Mouse (Mus musculus) myocyte (in vitro differentiated cells): ENCODE measurements around the gene Thap2.

Experiments used
- CEBPB ChIP-seq: IDR thresholded peaks from 2 replicates; pipeline ENCODE4 v1.6.1; 2011; ENCODE audit warnings: mild to moderate bottlenecking, moderate library complexity; ENCODE audit not compliant: poor library complexity, insufficient read depth, severe bottlenecking
- E2F4 ChIP-seq: IDR thresholded peaks from one replicate; pipeline ENCODE4 v1.6.1; 2011; ENCODE audit warnings: mild to moderate bottlenecking, control low read depth, moderate library complexity; ENCODE audit not compliant: insufficient read depth
- MAX ChIP-seq: IDR thresholded peaks from one replicate; pipeline ENCODE4 v1.6.1; 2011; ENCODE audit warnings: low read depth, mild to moderate bottlenecking, control low read depth
- MYOD1 ChIP-seq, 3 experiments: IDR thresholded peaks; one replicate each; pipeline ENCODE4 v1.6.1; 2011; ENCODE audit warnings: control low read depth in 2 of 3, low read depth in 2 of 3, mild to moderate bottlenecking in 2 of 3, moderate library complexity in 1 of 3; ENCODE audit not compliant: insufficient read length in 2 of 3, control insufficient read depth in 1 of 3
- MYOG ChIP-seq, 3 experiments: IDR thresholded peaks; one replicate each; pipeline ENCODE4 v1.6.1; 2011; ENCODE audit warnings: control low read depth in 2 of 3, low read depth in 2 of 3, mild to moderate bottlenecking in 2 of 3; ENCODE audit not compliant: insufficient read length in 2 of 3, control insufficient read depth in 1 of 3, insufficient read depth in 1 of 3
- POLR2A ChIP-seq: IDR thresholded peaks from one replicate; pipeline ENCODE4 v1.6.1; 2011; ENCODE audit warnings: low read depth, mild to moderate bottlenecking, control low read depth, moderate library complexity; ENCODE audit not compliant: insufficient read length
- POLR2AphosphoS2 ChIP-seq: IDR thresholded peaks from one replicate; pipeline ENCODE4 v1.6.1; 2011; ENCODE audit warnings: low read depth, control low read depth; ENCODE audit not compliant: insufficient read length
- REST ChIP-seq: IDR thresholded peaks from one replicate; pipeline ENCODE4 v1.6.1; 2011; ENCODE audit warnings: mild to moderate bottlenecking, control low read depth, moderate library complexity; ENCODE audit not compliant: insufficient read depth, insufficient read length
- SRF ChIP-seq: IDR thresholded peaks from one replicate; pipeline ENCODE4 v1.6.1; 2011; ENCODE audit warnings: low read depth; ENCODE audit not compliant: control insufficient read depth, insufficient read length
- TCF12 ChIP-seq: IDR thresholded peaks from one replicate; pipeline ENCODE4 v1.6.1; 2011; ENCODE audit warnings: mild to moderate bottlenecking, control low read depth; ENCODE audit not compliant: poor library complexity, insufficient read depth, severe bottlenecking
- USF1 ChIP-seq: IDR thresholded peaks from one replicate; pipeline ENCODE4 v1.6.1; 2011; ENCODE audit warnings: low read depth, mild to moderate bottlenecking, control low read depth, moderate library complexity

DNA sequence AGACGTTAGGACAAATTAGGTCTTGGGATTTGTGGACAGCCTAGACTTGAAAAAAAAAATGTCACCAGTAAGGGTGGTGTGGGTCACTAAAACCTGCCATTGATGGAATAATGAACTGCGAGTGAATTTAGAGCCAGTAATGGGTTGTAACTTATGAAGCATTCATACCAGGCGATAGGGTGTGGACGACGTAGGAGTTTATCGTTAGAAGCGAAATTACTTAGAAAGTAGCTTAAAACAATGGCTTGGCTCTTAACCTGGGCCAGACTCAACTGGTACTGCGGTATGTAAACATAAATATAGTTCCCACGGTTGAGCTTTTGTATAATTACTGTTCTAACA lies 21.6 kb downstream of the Thap2 start:
- no peak for TF ChIP-seq POLR2A
- no peak for TF ChIP-seq E2F4
- TF ChIP-seq MYOG (IDR thresholded peaks at IDR 0.05; ENCODE audit: control insufficient read depth in 1 of 3, insufficient read depth in 1 of 3, insufficient read length in 2 of 3, low read depth in 2 of 3): no peak
- no peak for TF ChIP-seq POLR2AphosphoS2
- no peak for TF ChIP-seq USF1
- no peak for TF ChIP-seq TCF12
- TF ChIP-seq CEBPB: no peak
- no peak for TF ChIP-seq MAX
- TF ChIP-seq MYOD1 (IDR thresholded peaks at IDR 0.05; ENCODE audit: control insufficient read depth in 1 of 3, insufficient read length in 2 of 3, low read depth in 2 of 3): no peak
- no peak for TF ChIP-seq REST
- no peak for TF ChIP-seq SRF
